Mouse (Mus musculus) cerebellum, postnatal 4 days (tissue): Measurements from ENCODE around the gene Nrn1.
A peak's percentile ranks its signal among the peaks of the same experiment; 100 is the strongest.

Source experiments
- DNase-seq, 2 experiments: peaks; one replicate each; pipeline ENCODE4 v3.0.0; 2022; ENCODE audit warnings: low spot score in 2 of 2, mixed read lengths in 1 of 2

Gene Nrn1

GRCm38 (mm10) chr13:36724533-36725470, 10.1 kb downstream of the Nrn1 start:
- DNase-seq: peak in 1 of 2 experiments; percentile 70

- DNase-seq: no peak
Observed at GRCm38 (mm10) chr13:36723726-36724300, 11.1 kb downstream of the Nrn1 start.

DNA sequence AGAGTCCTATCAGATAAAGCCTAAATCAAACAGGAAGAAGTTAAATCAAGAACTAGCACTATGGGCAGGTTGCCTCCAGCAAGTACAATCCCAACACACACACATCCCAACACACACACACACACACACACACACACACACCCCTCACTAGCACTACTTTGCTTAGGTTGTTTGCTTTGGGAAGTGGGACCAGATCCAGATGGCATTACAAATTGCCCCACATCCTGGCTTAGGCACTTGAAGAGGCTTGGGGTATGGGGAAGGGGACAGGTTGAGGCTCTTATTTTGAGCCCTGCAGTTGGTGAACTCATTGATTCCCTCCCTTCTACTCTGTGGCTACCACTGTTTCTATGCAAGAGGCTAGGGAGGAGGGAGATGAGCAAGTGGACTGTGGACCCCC, 12.6 kb downstream of the Nrn1 start:
- DNase-seq: no peak

- DNase-seq: no peak
Observed at GRCm38 (mm10) chr13:36720297-36721017, 14.5 kb downstream of the Nrn1 start.

DNA sequence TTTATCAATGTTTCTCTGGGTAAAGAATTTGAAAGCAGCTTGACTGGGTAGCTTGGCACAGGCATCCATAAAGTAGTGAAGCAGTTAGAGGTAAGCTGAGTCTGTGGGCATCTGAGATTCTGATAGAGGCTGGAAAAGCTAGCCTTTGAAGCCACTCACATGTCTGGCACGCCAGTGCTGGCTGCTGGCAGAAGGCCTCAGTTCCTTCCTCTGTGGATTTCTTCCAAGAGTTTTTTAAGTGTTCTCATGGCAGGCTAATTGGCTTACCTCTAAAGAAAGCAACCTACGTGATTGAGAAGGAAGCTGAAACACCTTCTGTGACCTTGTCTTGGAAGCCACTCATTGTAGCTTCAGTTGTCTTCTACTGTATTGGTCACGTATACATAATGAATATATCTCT, 17.6 kb downstream of the Nrn1 start:
- no peak for DNase-seq

DNA sequence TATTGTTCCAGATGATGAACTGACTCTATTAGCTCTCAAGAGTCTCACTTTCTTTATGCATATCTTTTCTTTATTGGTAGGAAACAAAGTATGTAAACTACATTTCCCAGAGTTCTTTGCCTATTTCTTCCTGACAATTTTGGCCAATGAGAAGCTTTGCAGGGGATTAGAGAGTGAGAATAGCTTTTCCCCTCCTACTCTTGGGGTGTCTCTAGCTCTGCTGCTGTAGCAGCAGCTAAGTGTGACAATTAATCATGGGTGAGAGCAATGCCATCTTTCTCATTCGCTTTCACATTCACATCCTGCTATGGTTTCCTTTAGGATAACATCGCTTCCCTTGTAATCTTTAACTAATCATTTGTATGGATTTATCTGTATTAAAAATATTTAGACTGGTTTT, 18.2 kb downstream of the Nrn1 start:
- DNase-seq: no peak

DNA sequence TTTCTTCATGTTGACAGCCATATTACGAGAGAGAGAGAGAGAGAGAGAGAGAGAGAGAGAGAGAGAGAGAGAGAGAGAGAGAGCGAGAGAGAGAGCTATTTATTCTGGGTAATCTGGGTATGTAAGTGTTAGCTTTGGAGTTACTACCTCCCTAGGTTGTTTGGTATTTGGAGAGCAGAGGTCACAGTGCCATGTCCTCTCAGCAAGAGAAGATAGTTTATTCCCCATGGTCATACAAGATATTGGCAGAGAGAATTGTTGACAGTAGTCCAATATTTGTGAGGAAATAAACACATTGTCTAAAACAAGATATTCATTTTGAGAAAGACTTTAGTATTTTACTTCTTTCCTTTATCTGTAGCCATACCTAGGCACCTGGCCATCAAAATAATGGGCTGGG, 20.8 kb downstream of the Nrn1 start:
- DNase-seq: no peak

DNA sequence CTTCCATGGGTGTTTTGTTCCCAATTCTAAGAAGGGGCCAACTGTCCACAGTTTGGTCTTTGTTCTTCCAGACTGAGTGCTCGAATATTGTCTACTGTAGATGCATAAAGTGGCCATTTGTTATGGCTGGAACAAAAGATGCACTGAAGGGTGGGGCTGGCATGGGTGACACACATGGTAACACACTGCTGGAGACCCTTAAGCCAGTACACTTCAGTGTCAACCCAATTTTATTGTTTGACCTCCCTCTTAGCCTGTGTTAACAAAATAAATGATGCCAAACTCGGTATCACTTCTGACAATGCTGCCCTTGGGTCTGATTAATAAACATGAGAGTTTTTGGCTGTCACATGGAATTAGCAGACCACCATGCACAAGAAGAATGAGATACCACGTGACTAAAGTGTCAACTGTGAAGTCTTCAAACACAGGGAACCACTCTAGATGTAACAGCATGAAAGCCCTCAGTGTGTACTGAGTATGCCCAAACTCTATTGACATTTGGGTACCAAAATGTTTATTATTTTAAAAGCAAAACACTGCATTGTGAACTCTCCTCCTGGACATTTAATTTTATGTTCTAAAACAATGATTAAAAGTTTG, 27.7 kb downstream of the Nrn1 start:
- DNase-seq: no peak

- DNase-seq: no peak
Observed at GRCm38 (mm10) chr13:36696351-36696771, 38.6 kb downstream of the Nrn1 start.

- no peak for DNase-seq
Observed at GRCm38 (mm10) chr13:36695516-36696201, 39.3 kb downstream of the Nrn1 start.

DNA sequence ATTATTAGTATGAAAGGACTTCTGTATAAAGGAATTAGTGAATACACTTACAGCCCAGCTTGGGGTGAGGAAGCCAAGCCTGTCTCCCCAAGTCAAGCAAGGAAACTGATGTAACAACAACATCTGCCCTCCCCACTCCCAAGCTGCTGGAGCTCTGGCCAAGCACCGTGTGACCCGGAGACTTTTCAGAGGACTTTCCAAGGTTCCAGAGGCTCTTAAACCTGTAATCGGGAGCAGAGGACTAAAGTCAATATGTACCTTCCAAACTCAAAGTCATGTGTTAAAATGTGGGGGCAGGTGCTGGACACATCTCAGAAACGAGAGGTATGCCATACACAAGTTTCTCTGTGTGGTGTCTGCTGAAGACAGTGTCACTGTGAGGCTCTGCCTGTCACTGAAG, 51.4 kb downstream of the Nrn1 start:
- DNase-seq: no peak

DNA sequence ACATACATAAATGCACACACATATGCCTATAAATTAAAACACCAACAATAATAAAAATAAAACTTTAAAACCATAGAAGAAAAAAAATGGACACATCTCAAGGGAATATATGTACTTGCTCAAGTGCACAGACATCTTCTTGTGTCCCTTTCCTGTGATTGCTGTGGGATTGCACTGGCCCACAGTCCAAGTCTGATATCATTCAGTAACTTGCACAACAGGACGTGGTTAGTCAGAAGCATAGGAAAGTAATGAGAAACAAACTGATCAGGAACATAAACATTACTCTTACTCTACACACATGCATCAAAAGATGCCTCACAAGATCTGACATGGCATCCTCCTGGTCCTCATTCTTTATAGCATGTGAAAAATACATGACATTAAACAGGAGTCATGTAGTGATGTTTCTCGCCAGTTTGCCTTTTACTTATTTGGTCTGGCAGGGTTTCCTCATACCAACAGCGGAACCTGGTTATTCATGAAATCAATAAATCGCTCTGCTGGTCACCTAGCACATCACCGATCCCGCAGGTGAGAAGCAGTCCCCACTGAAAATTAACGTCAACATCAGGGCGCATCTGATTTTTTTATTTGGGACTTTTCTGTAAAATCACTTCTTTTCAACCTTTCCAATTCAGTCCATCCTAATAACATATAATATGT, 54.1 kb downstream of the Nrn1 start:
- no peak for DNase-seq

GRCm38 (mm10) chr13:36679345-36679744, 55.6 kb downstream of the Nrn1 start:
- no peak for DNase-seq
